Mouse (Mus musculus) thymus, adult 2 months (tissue): ENCODE measurements at regions not wholly inside any gene's neighbourhood (a gene's known extent, or its start where the extent isn't known, plus 50 kb on each side); places are given as distances from the start of the nearest gene placed in this dataset.

Experiments
- DNase-seq: peaks from one replicate; pipeline ENCODE4 v3.0.0; 2021
- H3K27ac ChIP-seq: fragments of 200-500 bp; 2 replicates; pipeline ENCODE4 v1.5.1; 2012; ENCODE audit warnings: low read length, control low read depth; ENCODE audit not compliant: control insufficient read depth, insufficient read depth
- H3K27me3 ChIP-seq: fragments of 200-500 bp; 2 replicates; pipeline ENCODE4 v1.6.1; 2012; ENCODE audit warnings: mild to moderate bottlenecking, low read length, moderate library complexity, mixed read lengths; ENCODE audit not compliant: control insufficient read depth, insufficient read depth
- H3K36me3 ChIP-seq: fragments of 200-500 bp; 2 replicates; pipeline ENCODE4 v1.6.1; 2012; ENCODE audit warnings: mild to moderate bottlenecking, low read length, moderate library complexity; ENCODE audit not compliant: control insufficient read depth, insufficient read depth
- H3K4me1 ChIP-seq: fragments of 200-500 bp; replicated peaks from 2 replicates; pipeline ENCODE4 v1.6.1; 2012; ENCODE audit warnings: low read length; ENCODE audit not compliant: control insufficient read depth, insufficient read depth
- H3K4me3 ChIP-seq: fragments of 200-500 bp; 2 replicates; pipeline ENCODE4 v1.5.1; 2012; ENCODE audit warnings: mild to moderate bottlenecking, low read length, control low read depth, moderate library complexity; ENCODE audit not compliant: control insufficient read depth, insufficient read depth
- CTCF ChIP-seq: fragments of 200-500 bp; IDR thresholded peaks from 2 replicates; pipeline ENCODE4 v1.5.1; 2012; ENCODE audit warnings: mild to moderate bottlenecking, control low read depth, low read length, moderate library complexity, borderline replicate concordance; ENCODE audit not compliant: control insufficient read depth, poor library complexity, insufficient read depth; ENCODE audit errors: extremely low read depth
- POLR2A ChIP-seq: fragments of 200-500 bp; IDR thresholded peaks from 2 replicates; pipeline ENCODE4 v1.6.1; 2012; ENCODE audit warnings: mild to moderate bottlenecking, low read length, control low read depth, moderate library complexity; ENCODE audit not compliant: control insufficient read depth, poor library complexity, insufficient read depth; ENCODE audit errors: extremely low read depth
- WGBS: fragments of 180-500 bp; shearing (Covaris S2); methylation state at CpG from one replicate; pipeline ENCODE4 v1.1.7; 2018; 5-methylcytosine and 5-hydroxymethylcytosine counted together

DNA sequence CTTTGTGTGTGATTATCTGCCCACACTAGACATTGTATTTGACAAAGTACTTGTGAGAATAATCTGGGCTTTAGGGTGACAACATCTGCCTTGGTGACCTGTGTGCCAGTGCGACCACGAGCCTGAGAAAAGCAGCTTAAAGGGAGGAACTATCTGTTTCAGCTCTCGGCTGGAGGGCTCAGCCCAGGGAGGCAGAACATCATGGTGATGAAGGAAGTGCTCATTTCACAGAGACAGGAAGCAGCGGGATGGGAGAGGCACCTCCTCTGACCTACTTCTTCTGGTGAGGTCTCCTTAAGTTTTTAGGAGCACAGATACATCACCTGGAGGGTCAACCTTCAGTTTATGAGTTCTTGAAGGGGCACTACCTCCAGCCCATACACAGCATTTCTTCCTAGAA is 89.8 kb downstream of the Kif26a start:
- DNase-seq = peak; percentile 21
- Histone ChIP-seq H3K27ac (no peak overlapping the region), H3K36me3 (no peaks in the 10 kb centered on the region), H3K27me3 (no peaks in the 10 kb centered on the region), H3K4me1 (no peaks in the 10 kb centered on the region; the same call in 1 of the 2 replicates), H3K4me3 (no peak overlapping the region)
- 38% methylated on average over 4 of the region's 4 CpGs for WGBS
- TF ChIP-seq POLR2A (no peak), CTCF (no peak)

DNA sequence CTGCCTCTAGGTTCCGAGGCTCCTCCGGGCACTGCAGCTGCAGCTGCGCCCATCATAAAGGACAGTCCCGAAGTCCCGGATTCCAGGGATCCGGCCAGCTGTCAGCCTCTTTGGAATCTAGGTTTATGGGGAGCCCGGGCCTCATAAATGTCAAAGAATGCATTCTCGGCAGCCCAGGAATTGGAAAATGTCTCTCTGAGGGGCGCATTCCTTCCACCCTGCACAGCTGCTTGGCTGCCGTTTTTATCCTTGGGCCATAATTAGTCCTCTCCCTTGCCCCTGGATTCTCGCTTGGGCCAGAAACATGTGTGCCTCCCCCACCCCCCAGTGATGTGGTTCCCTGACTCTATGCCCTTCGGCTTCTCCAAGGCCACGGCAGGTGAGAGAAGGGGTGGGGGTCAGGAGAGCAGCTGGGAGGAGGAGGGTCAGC is 91.1 kb downstream of the Kif26a start:
- Histone ChIP-seq H3K4me3 (no peak overlapping the region), H3K27me3 (no peaks in the 10 kb centered on the region), H3K4me1 (no peaks in the 10 kb centered on the region; the same call in 1 of the 2 replicates), H3K27ac (no peak overlapping the region), H3K36me3 (no peaks in the 10 kb centered on the region)
- no peak for TF ChIP-seq POLR2A
- TF ChIP-seq CTCF = no peak
- 82% methylated on average over 13 of the region's 13 CpGs for WGBS
- no peak for DNase-seq

- H3K4me1 ChIP-seq = no peaks in the 10 kb centered on the region; the same call in 1 of the 2 replicates
- H3K27me3 ChIP-seq = no peaks in the 10 kb centered on the region
- no peak for DNase-seq
- no peak overlapping the region for H3K27ac ChIP-seq
- WGBS = 54% methylated on average over 7 of the region's 7 CpGs
- no peak overlapping the region for H3K4me3 ChIP-seq
- no peaks in the 10 kb centered on the region for H3K36me3 ChIP-seq
- TF ChIP-seq POLR2A (no peak), CTCF (no peak)
Observed at GRCm38 (mm10) chr12:112238834-112239233, 92.8 kb downstream of the Kif26a start.

- 42% methylated on average over 3 of the region's 3 CpGs for WGBS
- H3K4me3 ChIP-seq = no peak overlapping the region
- no peak for DNase-seq
- TF ChIP-seq CTCF = no peak
- TF ChIP-seq POLR2A = no peak
- no peaks in the 10 kb centered on the region for H3K4me1 ChIP-seq
- no peaks in the 10 kb centered on the region for H3K27me3 ChIP-seq
- no peaks in the 10 kb centered on the region for H3K36me3 ChIP-seq
- H3K27ac ChIP-seq = no peak overlapping the region
Observed at GRCm38 (mm10) chr12:112241740-112242171, 95.7 kb downstream of the Kif26a start.

- Histone ChIP-seq H3K27me3 (no peaks in the 10 kb centered on the region), H3K4me3 (no peak overlapping the region), H3K27ac (no peak overlapping the region), H3K4me1 (no peaks in the 10 kb centered on the region), H3K36me3 (no peaks in the 10 kb centered on the region)
- TF ChIP-seq POLR2A (no peak), CTCF (no peak)
- no peak for DNase-seq
- WGBS = 81% methylated on average over 5 of the region's 5 CpGs
Observed at GRCm38 (mm10) chr12:112243231-112243630, 97.2 kb downstream of the Kif26a start.

- Histone ChIP-seq H3K27ac (no peak overlapping the region), H3K27me3 (no peaks in the 10 kb centered on the region), H3K4me3 (no peak overlapping the region), H3K36me3 (no peaks in the 10 kb centered on the region), H3K4me1 (no peaks in the 10 kb centered on the region)
- 76% methylated on average over 8 of the region's 8 CpGs for WGBS
- DNase-seq = no peak
- TF ChIP-seq CTCF (no peak), POLR2A (no peak)
Observed at GRCm38 (mm10) chr12:112250894-112251293, 104.9 kb downstream of the Kif26a start.

GRCm38 (mm10) chr12:112253461-112253860 is 107.5 kb downstream of the Kif26a start:
- Histone ChIP-seq H3K36me3 (no peaks in the 10 kb centered on the region), H3K4me1 (no peaks in the 10 kb centered on the region), H3K27ac (no peak overlapping the region), H3K4me3 (no peak overlapping the region), H3K27me3 (no peaks in the 10 kb centered on the region)
- no peak for DNase-seq
- 90% methylated on average over 10 of the region's 10 CpGs for WGBS
- TF ChIP-seq CTCF (no peak), POLR2A (no peak)
